Mouse (Mus musculus): Measurements from ENCODE around the gene Vamp2. TPM values are rescaled to one million over a fixed set of nuclear protein-coding genes. Genes with fewer than 3 reads are reported as not detected.
"Not testable (repeated sequence)": the region's sequence is repeated elsewhere in the genome, so short reads cannot be mapped to it uniquely, and the experiment has no call there.

Vamp2 gene
- polyA plus RNA-seq, 1 experiment from 2014 or later, result 50.3 TPM

- WGBS, result 55% methylated on average over 7 of the region's 7 CpGs
- no peak overlapping the region for H3K9ac ChIP-seq (ENCODE audit: low read depth, low read length)
These were observed 3.5 kb downstream of the Vamp2 start for GRCm38 (mm10) chr11:69091566-69092385.

GRCm38 (mm10) chr11:69092386-69092751 lies 4.1 kb downstream of the Vamp2 start:
- Histone ChIP-seq H3K27ac (ENCODE audit: low read depth, low read length) (0 out of 2 replicates have a peak overlapping the region, but pooled peaks have one; percentile 30), H3K9me3 (ENCODE audit: control insufficient read depth) (no peaks in the 10 kb centered on the region), H3K36me3 (ENCODE audit: control insufficient read depth, insufficient read depth) (peaks cover 19% of the 10 kb centered on the region; the same call in 1 of the 2 replicates), H3K4me1 (replicated peaks; ENCODE audit: control insufficient read depth, insufficient read depth, low read length) (peaks cover 10% of the 10 kb centered on the region; the same call in 1 of the 2 replicates), H3K27me3 (replicated peaks; ENCODE audit: control insufficient read depth, insufficient read depth, low read length) (no peaks in the 10 kb centered on the region), H3K4me3 (ENCODE audit: low read depth, low read length) (no peak overlapping the region), H3K9ac (ENCODE audit: low read depth, low read length) (no peak overlapping the region), H3K4me2 (replicated peaks; ENCODE audit: low read depth) (no peak overlapping the region)
- WGBS, result 3% methylated on average over 3 of the region's 3 CpGs
- TF ChIP-seq CTCF (IDR thresholded peaks at IDR 0.05; ENCODE audit: low read depth), result peak; percentile 83
- no peak for ATAC-seq

More at GRCm38 (mm10) chr11:69091566-69092385, 3.5 kb downstream of the Vamp2 start:
- peaks cover 10% of the 10 kb centered on the region; the same call in 1 of the 2 replicates for H3K4me1 ChIP-seq (replicated peaks; ENCODE audit: control insufficient read depth, insufficient read depth, low read length)
- TF ChIP-seq CTCF (IDR thresholded peaks at IDR 0.05; ENCODE audit: low read depth), result no peak
- H3K27me3 ChIP-seq (replicated peaks; ENCODE audit: control insufficient read depth, insufficient read depth, low read length), result no peaks in the 10 kb centered on the region
- H3K36me3 ChIP-seq (ENCODE audit: control insufficient read depth, insufficient read depth), result peaks cover 19% of the 10 kb centered on the region; the same call in 1 of the 2 replicates
- no peak overlapping the region for H3K4me3 ChIP-seq (ENCODE audit: low read depth, low read length)
- no peak for ATAC-seq
- H3K27ac ChIP-seq (ENCODE audit: low read depth, low read length), result peak overlapping the region; percentile 43
- no peaks in the 10 kb centered on the region for H3K9me3 ChIP-seq (ENCODE audit: control insufficient read depth)
- H3K4me2 ChIP-seq (replicated peaks; ENCODE audit: low read depth), result no peak overlapping the region

DNA sequence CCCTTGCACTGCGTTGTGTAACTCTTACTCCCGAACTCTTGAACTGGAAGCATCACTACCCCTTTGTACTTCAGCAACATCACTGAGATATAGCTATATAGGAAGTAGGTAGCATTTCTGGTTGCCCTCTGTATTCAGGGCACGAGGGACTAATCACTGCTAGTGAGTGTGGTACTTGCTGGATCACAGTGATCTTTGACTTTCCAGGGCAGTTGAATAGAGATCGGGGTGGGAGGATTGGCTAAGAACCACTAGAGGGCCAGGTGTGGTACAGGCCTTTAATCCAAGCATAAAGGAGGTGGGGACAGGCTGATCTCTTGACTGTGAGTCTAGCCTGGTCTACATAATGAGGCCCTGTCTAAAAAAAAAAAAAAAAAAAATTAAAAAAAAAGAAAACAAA lies 4.6 kb downstream of the Vamp2 start:
- Histone ChIP-seq H3K27ac (ENCODE audit: low read depth, low read length) (0 out of 2 replicates have a peak overlapping the region, but pooled peaks have one; percentile 30), H3K27me3 (replicated peaks; ENCODE audit: control insufficient read depth, insufficient read depth, low read length) (no peaks in the 10 kb centered on the region), H3K4me3 (ENCODE audit: low read depth, low read length) (no peak overlapping the region), H3K9ac (ENCODE audit: low read depth, low read length) (no peak overlapping the region), H3K36me3 (ENCODE audit: control insufficient read depth, insufficient read depth) (peaks cover 19% of the 10 kb centered on the region; the same call in 1 of the 2 replicates), H3K4me1 (replicated peaks; ENCODE audit: control insufficient read depth, insufficient read depth, low read length) (peaks cover 12% of the 10 kb centered on the region), H3K9me3 (ENCODE audit: control insufficient read depth) (no peaks in the 10 kb centered on the region), H3K4me2 (replicated peaks; ENCODE audit: low read depth) (no peak overlapping the region)
- WGBS, result 67% methylated on average over 4 of the region's 4 CpGs
- no peak; the same call in 1 of the 2 replicates for TF ChIP-seq CTCF (IDR thresholded peaks at IDR 0.05; ENCODE audit: low read depth)
- no peak for ATAC-seq

DNA sequence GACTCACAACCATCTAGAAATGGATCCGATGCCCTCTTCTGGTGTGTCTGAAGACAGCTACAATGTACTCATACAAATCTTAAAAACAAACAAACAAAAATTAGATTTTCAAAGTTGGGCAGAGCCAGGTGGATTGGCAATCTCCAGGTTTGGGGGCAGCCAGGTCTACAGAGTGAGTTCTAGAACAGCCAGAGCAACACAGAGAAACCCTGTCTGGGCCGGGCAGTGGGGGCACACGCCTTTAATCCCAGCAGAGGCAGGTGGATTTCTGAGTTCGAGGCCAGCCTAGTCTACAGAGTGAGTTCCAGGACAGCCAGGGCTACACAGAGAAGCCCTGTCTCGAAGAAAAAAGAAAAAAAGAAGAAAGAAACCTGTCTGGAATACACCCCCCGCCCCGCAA lies 5.6 kb downstream of the Vamp2 start:
- not testable (repeated sequence) for H3K27me3 ChIP-seq (replicated peaks; ENCODE audit: control insufficient read depth, insufficient read depth, low read length)

GRCm38 (mm10) chr11:69094697-69095429 lies 6.6 kb downstream of the Vamp2 start, which contains the start of gene Per1:
Gene Per1, plus strand, starts transcription at chr11:69095217.
- WGBS, result under 1% methylated on average over 37 of the region's 37 CpGs

More for the DNA sequence above, 5.6 kb downstream of the Vamp2 start:
- 0 out of 2 replicates have a peak, but pooled peaks have one; percentile 24 for TF ChIP-seq CTCF (IDR thresholded peaks at IDR 0.05; ENCODE audit: low read depth)
- WGBS, result 83% methylated on average over 7 of the region's 7 CpGs
- H3K4me2 ChIP-seq (replicated peaks; ENCODE audit: low read depth); H3K9me3 ChIP-seq (ENCODE audit: control insufficient read depth); H3K4me3 ChIP-seq (ENCODE audit: low read depth, low read length); ATAC-seq; H3K9ac ChIP-seq (ENCODE audit: low read depth, low read length): not testable (repeated sequence)
- peak overlapping the region; percentile 75; the same call in 1 of the 2 replicates for H3K27ac ChIP-seq (ENCODE audit: low read depth, low read length)
- H3K4me1 ChIP-seq (replicated peaks; ENCODE audit: control insufficient read depth, insufficient read depth, low read length), result peaks cover 19% of the 10 kb centered on the region
- H3K36me3 ChIP-seq (ENCODE audit: control insufficient read depth, insufficient read depth), result peaks cover 19% of the 10 kb centered on the region; the same call in 1 of the 2 replicates

More at GRCm38 (mm10) chr11:69094697-69095429, 6.6 kb downstream of the Vamp2 start, which contains the start of gene Per1:
- Histone ChIP-seq H3K4me1 (replicated peaks; ENCODE audit: control insufficient read depth, insufficient read depth, low read length) (peaks cover 13% of the 10 kb centered on the region; the same call in 1 of the 2 replicates), H3K36me3 (ENCODE audit: control insufficient read depth, insufficient read depth) (peaks cover 14% of the 10 kb centered on the region; the same call in 1 of the 2 replicates), H3K4me3 (ENCODE audit: low read depth, low read length) (peak within 1 kb of the TSS; percentile 81), H3K27ac (ENCODE audit: low read depth, low read length) (peak within 1 kb of the TSS; percentile 99), H3K27me3 (replicated peaks; ENCODE audit: control insufficient read depth, insufficient read depth, low read length) (no peaks in the 10 kb centered on the region), H3K9ac (ENCODE audit: low read depth, low read length) (peak within 1 kb of the TSS; percentile 96), H3K4me2 (replicated peaks; ENCODE audit: low read depth) (peak within 1 kb of the TSS; percentile 85), H3K9me3 (ENCODE audit: control insufficient read depth) (no peaks in the 10 kb centered on the region)
- TF ChIP-seq CTCF (IDR thresholded peaks at IDR 0.05; ENCODE audit: low read depth), result no peak
- peak; percentile 82 for ATAC-seq

Data from intestine, postnatal 0 days (tissue).